Mouse (Mus musculus): ENCODE measurements around the gene Thoc3. TPM values are rescaled to one million over a fixed set of nuclear protein-coding genes. Genes with fewer than 3 reads are reported as not detected.
"Not testable (repeated sequence)": the region's sequence is repeated elsewhere in the genome, so short reads cannot be mapped to it uniquely, and the experiment has no call there.

The Thoc3 gene
- 40.5 and 42.5 TPM in 2 replicates for polyA plus RNA-seq (2015; fragmentation: Nextera tagmentation; extraction: Ambion mirVana)

- ATAC-seq (ENCODE audit: insufficient read depth) = peak; percentile 97
- Histone ChIP-seq H3K27me3 (no peaks in the 10 kb centered on the region), H3K9me3 (replicated peaks) (no peaks in the 10 kb centered on the region), H3K4me1 (replicated peaks) (peaks cover 15% of the 10 kb centered on the region), H3K4me2 (peak within 1 kb of the TSS; percentile 93), H3K4me3 (replicated peaks) (peak within 1 kb of the TSS; percentile 94), H3K9ac (peak within 1 kb of the TSS; percentile 81), H3K27ac (replicated peaks) (peak within 1 kb of the TSS; percentile 39), H3K36me3 (replicated peaks) (peaks cover 45% of the 10 kb centered on the region)
- under 1% methylated on average over 67 of the region's 67 CpGs for WGBS (ENCODE audit: insufficient replicate concordance)
These were observed at the start of gene Thoc3 for GRCm38 (mm10) chr13:54468098-54469011. TSS of gene Thoc3 (minus strand) at chr13:54468849.

GRCm38 (mm10) chr13:54505920-54506319, 37.3 kb upstream of the Thoc3 start:
- peaks cover 26% of the 10 kb centered on the region for H3K27me3 ChIP-seq
- WGBS (ENCODE audit: insufficient replicate concordance) = 75% methylated on average over 1 of the region's 1 CpGs
- H3K36me3 ChIP-seq (replicated peaks) = no peaks in the 10 kb centered on the region
- no peak overlapping the region for H3K4me3 ChIP-seq (replicated peaks)
- no peak for ATAC-seq (ENCODE audit: insufficient read depth)
- H3K27ac ChIP-seq (replicated peaks) = no peak overlapping the region
- H3K9me3 ChIP-seq (replicated peaks) = no peaks in the 10 kb centered on the region
- no peak overlapping the region for H3K9ac ChIP-seq
- peaks cover 24% of the 10 kb centered on the region for H3K4me1 ChIP-seq (replicated peaks)
- H3K4me2 ChIP-seq = no peak overlapping the region

GRCm38 (mm10) chr13:54504611-54505260, 36.1 kb upstream of the Thoc3 start:
- peak overlapping the region; percentile 72 for H3K4me3 ChIP-seq (replicated peaks)
- no peaks in the 10 kb centered on the region for H3K9me3 ChIP-seq (replicated peaks)
- no peaks in the 10 kb centered on the region for H3K36me3 ChIP-seq (replicated peaks)
- H3K27me3 ChIP-seq = peaks cover 31% of the 10 kb centered on the region
- peak overlapping the region; percentile 73 for H3K9ac ChIP-seq
- peaks cover 29% of the 10 kb centered on the region for H3K4me1 ChIP-seq (replicated peaks)
- ATAC-seq (ENCODE audit: insufficient read depth) = no peak
- no peak overlapping the region for H3K27ac ChIP-seq (replicated peaks)
- peak overlapping the region; percentile 100 for H3K4me2 ChIP-seq
- WGBS (ENCODE audit: insufficient replicate concordance) = 41% methylated on average over 7 of the region's 7 CpGs

- H3K4me1 ChIP-seq (replicated peaks) = peaks cover 29% of the 10 kb centered on the region
- peak within 1 kb of the TSS; percentile 100 for H3K4me2 ChIP-seq
- under 1% methylated on average over 105 of the region's 105 CpGs for WGBS (ENCODE audit: insufficient replicate concordance)
- H3K9me3 ChIP-seq (replicated peaks) = no peaks in the 10 kb centered on the region
- peak within 1 kb of the TSS; percentile 45; the same call in 1 of the 2 replicates for H3K27ac ChIP-seq (replicated peaks)
- peak; percentile 91 for ATAC-seq (ENCODE audit: insufficient read depth)
- peaks cover 37% of the 10 kb centered on the region for H3K27me3 ChIP-seq
- H3K9ac ChIP-seq = peak within 1 kb of the TSS; percentile 73
- peak within 1 kb of the TSS; percentile 72 for H3K4me3 ChIP-seq (replicated peaks)
- no peaks in the 10 kb centered on the region for H3K36me3 ChIP-seq (replicated peaks)
These were observed 35.2 kb upstream of the Thoc3 start, which contains the start of gene Simc1 for GRCm38 (mm10) chr13:54503604-54504521. TSS of gene Simc1 (plus strand) at chr13:54503779.

- WGBS (ENCODE audit: insufficient replicate concordance) = under 1% methylated on average over 14 of the region's 14 CpGs
- Histone ChIP-seq H3K27me3 (peaks cover 43% of the 10 kb centered on the region), H3K9me3 (replicated peaks) (no peaks in the 10 kb centered on the region), H3K36me3 (replicated peaks) (no peaks in the 10 kb centered on the region), H3K4me3 (replicated peaks) (peak overlapping the region; percentile 72), H3K4me1 (replicated peaks) (peaks cover 29% of the 10 kb centered on the region), H3K27ac (replicated peaks) (no peak overlapping the region), H3K9ac (peak overlapping the region; percentile 55; the same call in 1 of the 2 replicates), H3K4me2 (peak overlapping the region; percentile 100)
- peak; percentile 27 for ATAC-seq (ENCODE audit: insufficient read depth)
These were observed 34.6 kb upstream of the Thoc3 start for GRCm38 (mm10) chr13:54503278-54503603.

GRCm38 (mm10) chr13:54501957-54502690, 33.5 kb upstream of the Thoc3 start:
- H3K9ac ChIP-seq = no peak overlapping the region
- no peak overlapping the region for H3K4me3 ChIP-seq (replicated peaks)
- H3K9me3 ChIP-seq (replicated peaks) = no peaks in the 10 kb centered on the region
- no peaks in the 10 kb centered on the region for H3K36me3 ChIP-seq (replicated peaks)
- H3K4me1 ChIP-seq (replicated peaks) = peaks cover 29% of the 10 kb centered on the region
- no peak for ATAC-seq (ENCODE audit: insufficient read depth)
- H3K27ac ChIP-seq (replicated peaks) = no peak overlapping the region
- WGBS (ENCODE audit: insufficient replicate concordance) = 9% methylated on average over 3 of the region's 3 CpGs
- peaks cover 53% of the 10 kb centered on the region for H3K27me3 ChIP-seq
- H3K4me2 ChIP-seq = no peak overlapping the region

- 56% methylated on average over 2 of the region's 2 CpGs for WGBS (ENCODE audit: insufficient replicate concordance)
- H3K4me2 ChIP-seq = no peak overlapping the region
- H3K27me3 ChIP-seq = peaks cover 53% of the 10 kb centered on the region
- H3K36me3 ChIP-seq (replicated peaks) = no peaks in the 10 kb centered on the region
- no peak overlapping the region for H3K9ac ChIP-seq
- ATAC-seq (ENCODE audit: insufficient read depth) = no peak
- H3K9me3 ChIP-seq (replicated peaks) = no peaks in the 10 kb centered on the region
- no peak overlapping the region for H3K4me3 ChIP-seq (replicated peaks)
- H3K4me1 ChIP-seq (replicated peaks) = peaks cover 29% of the 10 kb centered on the region
- H3K27ac ChIP-seq (replicated peaks) = no peak overlapping the region
These were observed 32.7 kb upstream of the Thoc3 start for GRCm38 (mm10) chr13:54501352-54501751.

GRCm38 (mm10) chr13:54499551-54499950, 30.9 kb upstream of the Thoc3 start:
- H3K9ac ChIP-seq; H3K27ac ChIP-seq (replicated peaks); H3K4me3 ChIP-seq (replicated peaks); ATAC-seq (ENCODE audit: insufficient read depth); H3K4me2 ChIP-seq; H3K36me3 ChIP-seq (replicated peaks); H3K9me3 ChIP-seq (replicated peaks): not testable (repeated sequence)
- WGBS (ENCODE audit: insufficient replicate concordance) = 74% methylated on average over 7 of the region's 7 CpGs
- Histone ChIP-seq H3K4me1 (replicated peaks) (peaks cover 23% of the 10 kb centered on the region), H3K27me3 (peaks cover 53% of the 10 kb centered on the region)

GRCm38 (mm10) chr13:54491381-54491780, 22.7 kb upstream of the Thoc3 start:
- Histone ChIP-seq H3K4me3 (replicated peaks) (no peak overlapping the region), H3K4me1 (replicated peaks) (no peaks in the 10 kb centered on the region), H3K27me3 (no peaks in the 10 kb centered on the region), H3K9me3 (replicated peaks) (no peaks in the 10 kb centered on the region), H3K36me3 (replicated peaks) (no peaks in the 10 kb centered on the region), H3K4me2 (no peak overlapping the region), H3K27ac (replicated peaks) (no peak overlapping the region), H3K9ac (no peak overlapping the region)
- ATAC-seq (ENCODE audit: insufficient read depth) = no peak
- 57% methylated on average over 6 of the region's 6 CpGs for WGBS (ENCODE audit: insufficient replicate concordance)

- H3K4me2 ChIP-seq = no peak overlapping the region
- H3K36me3 ChIP-seq (replicated peaks) = no peaks in the 10 kb centered on the region
- no peaks in the 10 kb centered on the region for H3K27me3 ChIP-seq
- 57% methylated on average over 5 of the region's 5 CpGs for WGBS (ENCODE audit: insufficient replicate concordance)
- ATAC-seq (ENCODE audit: insufficient read depth) = no peak
- H3K9ac ChIP-seq = no peak overlapping the region
- H3K4me3 ChIP-seq (replicated peaks) = no peak overlapping the region
- H3K27ac ChIP-seq (replicated peaks) = no peak overlapping the region
- no peaks in the 10 kb centered on the region for H3K9me3 ChIP-seq (replicated peaks)
- H3K4me1 ChIP-seq (replicated peaks) = no peaks in the 10 kb centered on the region
These were observed 21.8 kb upstream of the Thoc3 start for GRCm38 (mm10) chr13:54490411-54490810.

Measured in liver, embryonic 15.5 days (tissue).